Mouse (Mus musculus) testis, adult 2 months (tissue): ENCODE results near the gene Scimp.

Experiments used
- CTCF ChIP-seq: fragments of 200-500 bp; IDR thresholded peaks from 2 replicates; pipeline ENCODE4 v1.5.1; 2012; ENCODE audit warnings: low read depth, mild to moderate bottlenecking, inconsistent platforms, low read length, moderate library complexity; ENCODE audit not compliant: control insufficient read depth, insufficient read depth, insufficient replicate concordance
- POLR2A ChIP-seq: fragments of 200-500 bp; IDR thresholded peaks from 2 replicates; pipeline ENCODE4 v1.6.1; 2012; ENCODE audit warnings: low read depth, mild to moderate bottlenecking, inconsistent platforms, low read length, moderate library complexity; ENCODE audit not compliant: control insufficient read depth

DNA sequence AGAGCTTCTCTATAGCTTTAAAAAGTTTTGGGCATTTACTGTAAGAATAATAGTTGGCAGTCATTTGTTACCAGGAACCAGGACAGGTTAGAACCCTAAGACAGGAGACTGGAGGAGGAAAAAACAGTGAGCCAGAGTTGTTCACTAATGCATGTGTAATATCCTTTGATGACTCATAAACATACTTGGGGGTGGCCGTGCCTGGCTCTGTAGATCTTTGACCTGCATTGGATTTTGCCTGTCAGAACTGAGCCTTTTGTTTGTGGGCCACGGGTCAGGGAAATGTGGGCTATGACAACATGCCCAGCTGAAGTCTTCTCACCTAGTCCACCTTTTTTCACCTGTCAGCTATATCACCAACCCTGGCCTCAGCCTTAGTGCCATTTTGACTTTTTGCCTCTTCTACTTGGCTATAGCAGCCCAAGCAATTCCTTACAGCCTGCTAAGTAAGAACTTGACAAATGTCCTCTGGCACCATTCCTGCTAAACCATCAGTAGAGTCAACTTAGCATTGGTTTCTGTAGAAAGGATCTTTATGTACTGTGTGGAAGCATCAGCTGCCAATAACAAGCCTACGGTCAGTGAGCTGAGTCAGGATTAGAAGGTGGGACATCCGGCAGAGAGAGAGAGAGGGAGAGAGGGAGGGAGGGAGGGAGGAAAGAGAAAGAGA lies 64.4 kb downstream of the Scimp start:
- TF ChIP-seq CTCF = no peak
- TF ChIP-seq POLR2A = no peak
